Mouse (Mus musculus) spleen, adult 2 months (tissue): ENCODE results near the gene Gm45623. TPM values are rescaled to one million over a fixed set of nuclear protein-coding genes. Genes with fewer than 3 reads are reported as not detected.

ENCODE experiments used
- DNase-seq, 2 experiments: peaks; one replicate each; pipeline versions ENCODE4 v3.0.0 to v3.0.0-alpha.2; 2012 to 2021; ENCODE audit warnings: low spot score in 2 of 2, low read depth in 1 of 2
- H3K27ac ChIP-seq: fragments of 200-500 bp; 2 replicates; pipeline ENCODE4 v1.5.1; 2012; ENCODE audit warnings: low read length, inconsistent platforms; ENCODE audit not compliant: insufficient read depth
- H3K27me3 ChIP-seq: fragments of 200-500 bp; 2 replicates; pipeline ENCODE4 v1.6.1; 2012; ENCODE audit warnings: mild to moderate bottlenecking, moderate library complexity, low read length, inconsistent platforms; ENCODE audit not compliant: control insufficient read depth, insufficient read depth
- H3K36me3 ChIP-seq: fragments of 200-500 bp; 2 replicates; pipeline ENCODE4 v1.6.1; 2012; ENCODE audit warnings: mild to moderate bottlenecking, low read length, inconsistent platforms; ENCODE audit not compliant: control insufficient read depth, insufficient read depth
- H3K4me1 ChIP-seq: fragments of 200-500 bp; 2 replicates; pipeline ENCODE4 v1.6.1; 2011; ENCODE audit warnings: inconsistent platforms; ENCODE audit not compliant: control insufficient read depth, insufficient read depth, insufficient read length
- H3K4me3 ChIP-seq: fragments of 200-500 bp; 2 replicates; pipeline ENCODE4 v1.5.1; 2011; ENCODE audit warnings: mild to moderate bottlenecking, inconsistent platforms; ENCODE audit not compliant: insufficient read depth, insufficient read length; ENCODE audit errors: extremely low read depth
- CTCF ChIP-seq: fragments of 200-500 bp; IDR thresholded peaks from 2 replicates; pipeline ENCODE4 v1.5.1; 2011; ENCODE audit warnings: mild to moderate bottlenecking, inconsistent platforms; ENCODE audit not compliant: insufficient read depth, insufficient read length, insufficient replicate concordance; ENCODE audit errors: extremely low read depth
- POLR2A ChIP-seq: fragments of 200-500 bp; IDR thresholded peaks from 2 replicates; pipeline ENCODE4 v1.6.1; 2011; ENCODE audit warnings: low read depth, low read length, inconsistent platforms
- WGBS: fragments of 180-500 bp; shearing (Covaris S2); methylation state at CpG from one replicate; pipeline ENCODE4 v1.1.7; 2018; 5-methylcytosine and 5-hydroxymethylcytosine counted together
- polyA plus RNA-seq: library from polyadenylated mRNA; depleted of rRNA; stranded (reverse); fragments of >200 nt; gene quantifications from 2 replicates; pipeline ENCODE4 v1.2.3, GENCODE M21; 2012

Gene Gm45623
- polyA plus RNA-seq, 1 experiment = 0.25 TPM

DNA sequence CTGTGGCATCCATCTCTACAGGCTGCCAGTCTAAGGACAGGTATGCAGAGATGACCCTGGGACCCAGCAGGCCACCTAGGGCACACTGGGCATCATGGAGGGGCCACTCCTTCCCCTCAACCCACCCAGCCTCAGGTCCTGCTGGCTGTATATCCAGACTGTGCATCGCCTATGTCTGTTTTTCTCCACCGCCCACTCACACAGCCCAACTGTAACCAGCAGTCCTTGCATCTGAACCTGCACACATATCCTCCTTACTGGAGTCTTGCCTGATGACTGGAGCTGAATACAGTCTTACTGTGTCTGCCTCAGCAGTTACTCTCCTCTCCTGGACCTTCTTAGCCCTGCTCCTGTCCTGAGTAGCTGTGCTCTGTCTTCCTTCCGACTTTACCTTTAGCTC, 28.1 kb upstream of the Gm45623 start:
- Histone ChIP-seq H3K4me1 (no peaks in the 10 kb centered on the region), H3K4me3 (no peak overlapping the region), H3K27ac (no peak overlapping the region), H3K36me3 (no peaks in the 10 kb centered on the region), H3K27me3 (no peaks in the 10 kb centered on the region)
- no peak for TF ChIP-seq CTCF
- TF ChIP-seq POLR2A = no peak
- DNase-seq = no peak
- WGBS = 89% methylated on average over 3 of the region's 3 CpGs

DNA sequence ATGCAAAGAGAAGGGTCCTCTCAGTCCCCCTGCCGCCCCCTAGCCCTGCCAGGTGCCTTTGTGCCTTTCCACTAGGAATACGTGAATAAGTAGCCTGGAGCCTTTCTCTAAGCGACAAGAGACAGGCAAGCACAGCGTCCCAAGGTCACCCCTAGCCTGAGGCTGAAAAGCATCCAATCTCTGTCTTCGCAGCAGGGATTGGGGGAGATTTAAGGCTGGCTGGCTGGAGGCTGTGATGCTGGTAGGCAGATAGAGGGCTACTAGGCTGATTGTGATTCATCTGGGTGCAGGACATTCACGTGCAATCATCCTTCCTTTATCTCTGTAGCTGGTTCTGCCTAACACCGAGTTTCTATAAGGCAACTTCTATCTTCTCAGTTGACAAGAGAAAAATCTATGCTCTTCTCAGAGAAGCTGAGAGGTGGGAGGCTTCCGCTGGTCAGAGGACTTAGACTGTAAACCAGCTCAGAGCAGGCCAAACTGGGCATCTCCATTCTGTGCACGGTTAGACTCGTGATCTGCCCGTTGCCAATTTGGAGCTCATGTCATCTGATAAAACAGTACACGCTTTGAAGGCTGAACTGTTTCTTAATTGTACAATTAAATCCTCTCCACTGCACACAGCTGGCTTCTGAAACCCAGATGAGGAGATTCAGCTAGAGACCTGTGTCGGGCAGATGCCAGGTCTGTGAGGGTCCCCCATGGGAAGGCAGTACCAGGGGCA, 27.3 kb upstream of the Gm45623 start:
- Histone ChIP-seq H3K4me1 (no peaks in the 10 kb centered on the region), H3K27me3 (no peaks in the 10 kb centered on the region), H3K36me3 (no peaks in the 10 kb centered on the region), H3K27ac (no peak overlapping the region), H3K4me3 (no peak overlapping the region)
- TF ChIP-seq POLR2A = no peak
- no peak for TF ChIP-seq CTCF
- no peak for DNase-seq
- WGBS = 85% methylated on average over 13 of the region's 13 CpGs

DNA sequence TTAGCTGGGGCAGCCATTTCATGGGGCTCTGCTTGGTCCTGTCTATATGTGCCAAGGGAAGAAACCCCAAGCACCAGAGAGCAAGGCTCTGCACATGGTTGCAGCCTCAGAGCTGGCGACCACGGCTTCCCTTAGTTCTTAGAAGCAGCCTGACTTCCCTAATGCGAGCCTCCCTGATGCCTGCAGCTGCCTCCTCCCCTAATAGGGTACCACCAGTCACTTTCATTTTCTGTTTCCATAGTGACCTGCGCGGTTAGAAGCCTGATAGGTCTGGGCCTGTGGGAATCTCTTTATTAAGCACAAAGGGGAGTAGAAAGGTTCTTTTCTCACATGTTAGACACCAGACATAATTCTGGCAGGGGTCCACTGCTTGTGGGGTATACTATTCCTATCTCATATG, 20.7 kb upstream of the Gm45623 start:
- peak in 1 of 2 experiments; percentile 3 for DNase-seq
- Histone ChIP-seq H3K36me3 (no peaks in the 10 kb centered on the region), H3K27me3 (no peaks in the 10 kb centered on the region), H3K4me3 (peak overlapping the region; percentile 27; the same call in 1 of the 2 replicates), H3K4me1 (peaks cover 2% of the 10 kb centered on the region; the same call in 1 of the 2 replicates), H3K27ac (no peak overlapping the region)
- no peak for TF ChIP-seq POLR2A
- TF ChIP-seq CTCF = no peak
- 5% methylated on average over 5 of the region's 5 CpGs for WGBS

DNA sequence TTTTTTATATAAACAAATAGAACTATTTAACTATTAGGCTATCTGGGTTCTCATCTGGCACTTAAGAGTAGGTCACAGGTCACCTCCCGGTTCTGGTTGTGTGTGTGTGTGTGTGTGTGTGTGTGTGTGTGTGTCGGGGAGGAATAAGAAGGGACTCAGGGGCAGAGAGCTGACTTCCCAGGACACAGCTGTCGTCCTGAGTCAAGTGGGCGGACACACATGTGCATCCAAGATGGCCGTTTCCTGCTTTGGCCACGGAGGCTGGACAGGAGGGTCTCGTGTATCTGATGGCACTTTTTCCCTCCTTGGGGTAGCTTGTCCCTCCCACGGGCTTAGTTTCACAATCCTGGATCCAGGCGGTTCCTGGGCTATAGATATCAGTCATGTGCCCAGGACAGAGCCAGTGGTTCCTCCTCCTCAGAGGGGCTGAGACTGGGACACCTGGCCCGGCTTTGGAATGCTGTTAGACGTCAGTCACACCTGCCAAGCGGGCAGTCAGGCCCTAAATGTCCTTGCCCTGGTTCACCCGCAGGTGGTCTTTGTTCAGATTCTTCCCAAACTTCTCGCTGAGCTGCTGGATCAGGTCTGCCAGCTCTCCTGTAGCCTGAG, 19.7 kb upstream of the Gm45623 start:
- no peaks in the 10 kb centered on the region for H3K27me3 ChIP-seq
- no peak overlapping the region for H3K4me3 ChIP-seq
- no peak for DNase-seq
- H3K36me3 ChIP-seq = no peaks in the 10 kb centered on the region
- no peak overlapping the region for H3K27ac ChIP-seq
- peaks cover 2% of the 10 kb centered on the region; the same call in 1 of the 2 replicates for H3K4me1 ChIP-seq
- WGBS = 82% methylated on average over 14 of the region's 14 CpGs
- TF ChIP-seq POLR2A (no peak), CTCF (no peak)

DNA sequence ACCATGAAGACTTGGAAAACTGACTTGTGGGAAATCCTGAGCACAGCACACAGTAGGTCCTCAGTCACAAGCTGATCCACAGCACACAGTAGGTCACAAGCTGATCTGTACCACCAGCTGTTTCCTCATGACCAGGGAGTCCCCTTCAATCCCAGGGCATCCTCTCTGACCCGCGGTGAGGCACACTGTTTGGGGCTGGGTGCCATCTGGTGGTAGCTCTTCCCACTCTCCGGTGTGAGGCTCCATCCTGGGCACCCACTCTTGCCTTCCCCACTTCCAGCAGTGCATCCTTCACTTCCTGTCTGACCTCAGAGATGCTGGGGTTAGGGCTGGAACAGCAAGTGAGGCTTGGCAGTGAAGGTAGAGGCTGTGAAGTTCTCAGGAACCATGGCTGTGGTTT, 19.0 kb upstream of the Gm45623 start:
- 33% methylated on average over 3 of the region's 3 CpGs for WGBS
- peaks cover 2% of the 10 kb centered on the region; the same call in 1 of the 2 replicates for H3K4me1 ChIP-seq
- TF ChIP-seq POLR2A = no peak
- TF ChIP-seq CTCF = no peak
- DNase-seq = no peak
- H3K27me3 ChIP-seq = no peaks in the 10 kb centered on the region
- no peak overlapping the region for H3K4me3 ChIP-seq
- no peaks in the 10 kb centered on the region for H3K36me3 ChIP-seq
- H3K27ac ChIP-seq = no peak overlapping the region

DNA sequence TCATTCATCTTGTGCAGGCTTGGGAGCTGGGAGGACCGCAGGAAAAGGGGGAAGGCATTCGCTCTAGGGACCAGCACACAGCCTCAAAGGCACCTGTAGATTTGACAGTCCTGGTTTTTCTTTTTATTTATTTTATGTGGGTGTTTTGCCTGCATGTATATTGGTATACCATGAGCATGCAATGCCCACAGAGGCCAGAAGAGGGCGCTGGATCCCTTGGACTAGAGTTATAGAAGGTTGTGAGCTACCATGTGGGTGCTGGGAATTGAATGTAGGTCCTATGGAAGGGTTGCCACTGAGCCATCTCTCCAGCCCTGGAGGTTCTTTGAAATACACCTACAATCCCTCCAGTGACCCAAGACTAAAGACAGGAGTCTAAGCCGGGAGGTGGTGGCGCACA, 17.2 kb upstream of the Gm45623 start:
- no peaks in the 10 kb centered on the region for H3K27me3 ChIP-seq
- TF ChIP-seq POLR2A = no peak
- no peak for TF ChIP-seq CTCF
- no peak overlapping the region for H3K4me3 ChIP-seq
- no peak overlapping the region for H3K27ac ChIP-seq
- WGBS = 67% methylated on average over 5 of the region's 5 CpGs
- no peaks in the 10 kb centered on the region for H3K36me3 ChIP-seq
- peaks cover 2% of the 10 kb centered on the region; the same call in 1 of the 2 replicates for H3K4me1 ChIP-seq
- DNase-seq = no peak

DNA sequence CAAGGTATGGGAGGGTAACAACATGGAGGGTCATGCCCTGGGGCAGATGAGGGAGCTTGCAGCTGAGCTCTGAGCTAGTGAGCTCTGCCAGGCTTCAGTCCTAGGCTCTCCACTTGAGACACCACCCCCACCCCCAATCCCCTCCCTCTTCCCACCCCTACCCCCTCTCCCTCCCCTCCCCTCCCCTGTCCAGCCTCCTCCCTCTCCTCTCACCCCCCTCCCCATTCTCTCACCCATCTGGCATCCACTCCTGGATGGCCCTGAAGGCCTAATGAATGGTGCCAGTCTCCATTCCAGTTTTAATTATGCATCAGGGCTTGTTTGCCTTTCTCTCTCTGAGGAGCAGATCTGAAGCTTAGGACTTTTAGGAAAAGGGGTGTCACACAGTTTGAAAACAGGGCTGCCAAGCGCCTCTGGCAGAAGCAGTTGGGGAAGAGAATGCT, 16.5 kb upstream of the Gm45623 start:
- H3K36me3 ChIP-seq = no peaks in the 10 kb centered on the region

More for the DNA sequence above, 16.5 kb upstream of the Gm45623 start:
- peaks cover 1% of the 10 kb centered on the region; the same call in 1 of the 2 replicates for H3K4me1 ChIP-seq
- 75% methylated on average over 1 of the region's 1 CpGs for WGBS
- TF ChIP-seq CTCF (no peak), POLR2A (no peak)
- no peaks in the 10 kb centered on the region for H3K27me3 ChIP-seq
- H3K4me3 ChIP-seq = no peak overlapping the region
- H3K27ac ChIP-seq = no peak overlapping the region
- no peak for DNase-seq
